Mouse (Mus musculus) CH12.LX (cell line): Measurements from ENCODE around the gene Neurl4. TPM values are rescaled to one million over a fixed set of nuclear protein-coding genes. Genes with fewer than 3 reads are reported as not detected.

Source experiments
- DNase-seq: peaks from one replicate; pipeline ENCODE4 v3.0.0-alpha.2; 2013; ENCODE audit errors: extremely low read depth
- H3K27ac ChIP-seq: 2 replicates; pipeline ENCODE4 v1.5.1; 2012; ENCODE audit warnings: low read depth, mild to moderate bottlenecking, control low read depth, moderate library complexity; ENCODE audit not compliant: insufficient read depth
- H3K27me3 ChIP-seq: replicated peaks from 2 replicates; pipeline ENCODE3; 2012; ENCODE audit warnings: inconsistent platforms
- H3K36me3 ChIP-seq, 2 experiments: replicated peaks in 1 of 2; 2 replicates each; pipeline versions ENCODE3 to v1.6.1; 2012; ENCODE audit warnings: inconsistent platforms in 1 of 2, low read length in 1 of 2, mild to moderate bottlenecking in 1 of 2, mixed read lengths in 1 of 2, moderate library complexity in 1 of 2; ENCODE audit not compliant: control insufficient read depth in 1 of 2, insufficient read depth in 1 of 2
- H3K4me1 ChIP-seq, 2 experiments: 2 replicates each; pipeline ENCODE4 v1.6.1; 2012; ENCODE audit warnings: inconsistent platforms in 1 of 2, moderate library complexity in 1 of 2; ENCODE audit not compliant: insufficient read depth in 2 of 2, control insufficient read depth in 1 of 2
- H3K4me2 ChIP-seq: 2 replicates; pipeline ENCODE4 v1.6.1; 2012; ENCODE audit warnings: low read depth, mild to moderate bottlenecking, control low read depth; ENCODE audit not compliant: poor library complexity, insufficient read depth, severe bottlenecking
- H3K4me3 ChIP-seq, 3 experiments: fragments of 150-350 bp in 1 of 3; sonication (generic) in 1 of 3; replicated peaks in 1 of 3; 2 replicates each; pipeline versions ENCODE3 to v1.5.1; 2011 to 2012; ENCODE audit warnings: low read depth in 2 of 3, low read length in 2 of 3, mild to moderate bottlenecking in 2 of 3, moderate library complexity in 2 of 3, control low read depth in 1 of 3, improper control_type of control experiment in 1 of 3, inconsistent platforms in 1 of 3, mixed read lengths in 1 of 3; ENCODE audit not compliant: poor library complexity in 1 of 3
- H3K79me2 ChIP-seq: replicated peaks from 2 replicates; pipeline ENCODE4 v1.6.1; 2012; ENCODE audit warnings: mild to moderate bottlenecking, moderate library complexity; ENCODE audit not compliant: control insufficient read depth, poor library complexity, insufficient read depth, severe bottlenecking; ENCODE audit errors: extremely low read depth
- H3K9ac ChIP-seq: 2 replicates; pipeline ENCODE4 v1.6.1; 2012; ENCODE audit warnings: low read depth, mild to moderate bottlenecking, control low read depth, moderate library complexity; ENCODE audit not compliant: insufficient read depth
- H3K9me3 ChIP-seq: replicated peaks from 2 replicates; pipeline ENCODE3; 2012; ENCODE audit warnings: low read length, inconsistent platforms, mixed read lengths
- CHD1 ChIP-seq: IDR thresholded peaks from 2 replicates; pipeline ENCODE4 v1.6.1; 2012; ENCODE audit warnings: low read depth, low read length, improper control_type of control experiment, inconsistent platforms
- CHD2 ChIP-seq: IDR thresholded peaks from 2 replicates; pipeline ENCODE4 v1.6.1; 2011; ENCODE audit warnings: low read length, improper control_type of control experiment
- CTCF ChIP-seq, 2 experiments: IDR thresholded peaks in 1 of 2; conservative IDR thresholded peaks in 1 of 2; 2 replicates each; pipeline ENCODE4 v1.5.1; 2011 to 2012; ENCODE audit warnings: low read depth in 2 of 2, low read length in 2 of 2, improper control_type of control experiment in 1 of 2, inconsistent platforms in 1 of 2, mild to moderate bottlenecking in 1 of 2, moderate library complexity in 1 of 2
- E2F4 ChIP-seq: IDR thresholded peaks from 2 replicates; pipeline ENCODE4 v1.6.1; 2011; ENCODE audit warnings: low read depth, low read length, improper control_type of control experiment; ENCODE audit not compliant: insufficient replicate concordance
- ELF1 ChIP-seq: IDR thresholded peaks from 2 replicates; pipeline ENCODE4 v1.6.1; 2014; ENCODE audit warnings: low read depth, mild to moderate bottlenecking, inconsistent platforms, low read length, improper control_type of control experiment
- HCFC1 ChIP-seq: IDR thresholded peaks from 2 replicates; pipeline ENCODE4 v1.6.1; 2012; ENCODE audit warnings: low read depth, mild to moderate bottlenecking, inconsistent platforms, low read length, improper control_type of control experiment
- IRF4 ChIP-seq: IDR thresholded peaks from 2 replicates; pipeline ENCODE4 v1.6.1; 2014; ENCODE audit warnings: low read depth, mild to moderate bottlenecking, inconsistent platforms, low read length, improper control_type of control experiment
- JUND ChIP-seq: conservative IDR thresholded peaks from 2 replicates; pipeline ENCODE4 v1.6.1; 2011; ENCODE audit warnings: low read depth, low read length, improper control_type of control experiment
- KAT2A ChIP-seq: IDR thresholded peaks from 2 replicates; pipeline ENCODE4 v1.6.1; 2012; ENCODE audit warnings: low read length, improper control_type of control experiment, inconsistent platforms; ENCODE audit not compliant: insufficient replicate concordance
- MAFK ChIP-seq: IDR thresholded peaks from 2 replicates; pipeline ENCODE4 v1.6.1; 2011; ENCODE audit warnings: low read length, improper control_type of control experiment; ENCODE audit not compliant: insufficient replicate concordance
- MAZ ChIP-seq: IDR thresholded peaks from 2 replicates; pipeline ENCODE4 v1.6.1; 2012; ENCODE audit warnings: low read depth, mild to moderate bottlenecking, inconsistent platforms, low read length, improper control_type of control experiment, moderate library complexity
- MYC ChIP-seq: IDR thresholded peaks from 2 replicates; pipeline ENCODE4 v1.6.1; 2011; ENCODE audit warnings: low read depth, mild to moderate bottlenecking, improper control_type of control experiment, low read length
- NELFE ChIP-seq: IDR thresholded peaks from 2 replicates; pipeline ENCODE4 v1.6.1; 2011; ENCODE audit warnings: low read depth, low read length, improper control_type of control experiment
- NRF1 ChIP-seq: IDR thresholded peaks from 2 replicates; pipeline ENCODE4 v1.6.1; 2014; ENCODE audit warnings: low read depth, mild to moderate bottlenecking, inconsistent platforms, low read length, improper control_type of control experiment, moderate library complexity
- PAX5 ChIP-seq: IDR thresholded peaks from 2 replicates; pipeline ENCODE4 v1.6.1; 2012; ENCODE audit warnings: low read length, inconsistent platforms, mixed read lengths
- POLR2A ChIP-seq: IDR thresholded peaks from 2 replicates; pipeline ENCODE4 v1.6.1; 2011; ENCODE audit warnings: low read depth, mild to moderate bottlenecking, improper control_type of control experiment, low read length
- POLR2AphosphoS2 ChIP-seq: IDR thresholded peaks from 2 replicates; pipeline ENCODE4 v1.6.1; 2011; ENCODE audit warnings: low read depth, low read length, improper control_type of control experiment
- SIN3A ChIP-seq: IDR thresholded peaks from 2 replicates; pipeline ENCODE4 v1.6.1; 2012; ENCODE audit warnings: low read length, improper control_type of control experiment, inconsistent platforms
- SMC3 ChIP-seq: IDR thresholded peaks from 2 replicates; pipeline ENCODE4 v1.6.1; 2011; ENCODE audit warnings: low read depth, low read length, improper control_type of control experiment
- TBP ChIP-seq: conservative IDR thresholded peaks from 2 replicates; pipeline ENCODE4 v1.6.1; 2011; ENCODE audit warnings: low read depth, low read length, improper control_type of control experiment
- TCF12 ChIP-seq: IDR thresholded peaks from 2 replicates; pipeline ENCODE4 v1.6.1; 2014; ENCODE audit warnings: low read depth, mild to moderate bottlenecking, inconsistent platforms, low read length, improper control_type of control experiment
- USF2 ChIP-seq: conservative IDR thresholded peaks from 2 replicates; pipeline ENCODE4 v1.6.1; 2011; ENCODE audit warnings: low read depth, low read length, improper control_type of control experiment
- ZKSCAN1 ChIP-seq: IDR thresholded peaks from 2 replicates; pipeline ENCODE4 v1.6.1; 2012; ENCODE audit warnings: low read depth, inconsistent platforms, low read length, improper control_type of control experiment, borderline replicate concordance
- ZMIZ1 ChIP-seq: IDR thresholded peaks from 2 replicates; pipeline ENCODE4 v1.6.1; 2012; ENCODE audit warnings: low read depth, mild to moderate bottlenecking, inconsistent platforms, low read length, improper control_type of control experiment
- ZNF384 ChIP-seq: IDR thresholded peaks from 2 replicates; pipeline ENCODE4 v1.6.1; 2012; ENCODE audit warnings: low read depth, low read length, improper control_type of control experiment, inconsistent platforms
- dilution Hi-C: fragments of 300-500 bp; cut with MboI; formaldehyde crosslinking; loops from 2 replicates; pipeline ENCODE4 v1.14.3; 2020; ENCODE audit warnings: low sequenced_read_pairs; ENCODE audit not compliant: extremely low pct_unique_long_range_greater_than_20kb, extremely low pct_ligation_motif_present
- in situ Hi-C: fragments of 300-500 bp; cut with MboI; formaldehyde crosslinking; loops from 3 replicates; pipeline ENCODE4 v1.14.3; 2019; ENCODE audit warnings: low sequenced_read_pairs, low pct_ligation_motif_present, low pct_unique_long_range_greater_than_20kb, mixed read lengths
- polyA plus RNA-seq: library from polyadenylated mRNA; unstranded; fragments of >175 nt; gene quantifications from 2 replicates; pipeline ENCODE4 v1.2.1, GENCODE M21; 2012; ENCODE audit warnings: low read depth; ENCODE audit not compliant: insufficient read length
- total RNA-seq, 2 experiments: library from RNA; depleted of rRNA; stranded (reverse); fragments of 300-350 nt in 1 of 2; fragments of >200 nt in 1 of 2; gene quantifications; 2 replicates each; pipeline ENCODE4 v1.2.3; 2012 to 2014

The Neurl4 gene
- total and polyA plus RNA-seq, 3 experiments = 21.4 to 51.0 (median 40.1) TPM

DNA sequence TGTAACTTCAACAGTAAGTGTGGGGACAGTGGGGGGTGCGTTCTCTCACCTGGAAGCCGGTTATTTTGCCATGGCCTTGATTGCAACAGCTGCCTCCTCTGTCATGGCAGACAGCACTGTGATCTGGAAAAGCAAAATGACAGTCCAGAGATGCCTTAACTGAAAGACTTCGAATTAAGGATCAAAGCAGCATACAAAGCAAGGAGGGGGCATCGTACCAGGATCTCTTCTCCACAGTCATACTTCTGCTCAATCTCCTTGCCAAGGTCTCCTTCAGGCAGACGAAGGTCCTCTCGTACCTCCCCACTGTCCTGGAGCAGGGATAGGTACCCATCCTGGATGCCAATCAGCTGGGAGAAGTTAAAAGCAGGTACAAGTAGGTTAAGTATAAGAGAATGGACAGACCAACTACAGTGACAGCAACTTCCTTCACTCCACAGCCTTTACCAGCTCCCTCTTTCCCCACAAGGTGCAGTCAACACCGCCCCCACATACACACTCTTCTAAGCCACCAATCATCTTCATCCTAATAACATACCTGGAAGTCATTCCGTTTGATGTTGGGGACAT is 16.6 kb downstream of the Neurl4 start:
- in situ Hi-C loops = loop anchor here (5.0 kb wide), 1 partner anchor 35 kb away; the partner anchor contains the start of gene Kctd11
- H3K27ac ChIP-seq = no peak overlapping the region
- no peak overlapping the region for H3K4me2 ChIP-seq
- DNase-seq = no peak
- no peaks in the 10 kb centered on the region for H3K9me3 ChIP-seq
- H3K36me3 ChIP-seq = peaks cover 51 to 63% of the 10 kb centered on the region in 2 experiments
- H3K79me2 ChIP-seq = peaks cover 51% of the 10 kb centered on the region
- peaks cover 21 to 60% of the 10 kb centered on the region in 2 experiments for H3K4me1 ChIP-seq
- H3K9ac ChIP-seq = no peak overlapping the region
- dilution Hi-C loops = no loop called here
- no peaks in the 10 kb centered on the region for H3K27me3 ChIP-seq
- TF ChIP-seq JUND (no peak), SIN3A (no peak), TBP (no peak), POLR2A (peak; percentile 53), NELFE (no peak), PAX5 (no peak), HCFC1 (no peak), ZKSCAN1 (no peak), CHD2 (no peak)
- H3K4me3 ChIP-seq = no peak overlapping the region

DNA sequence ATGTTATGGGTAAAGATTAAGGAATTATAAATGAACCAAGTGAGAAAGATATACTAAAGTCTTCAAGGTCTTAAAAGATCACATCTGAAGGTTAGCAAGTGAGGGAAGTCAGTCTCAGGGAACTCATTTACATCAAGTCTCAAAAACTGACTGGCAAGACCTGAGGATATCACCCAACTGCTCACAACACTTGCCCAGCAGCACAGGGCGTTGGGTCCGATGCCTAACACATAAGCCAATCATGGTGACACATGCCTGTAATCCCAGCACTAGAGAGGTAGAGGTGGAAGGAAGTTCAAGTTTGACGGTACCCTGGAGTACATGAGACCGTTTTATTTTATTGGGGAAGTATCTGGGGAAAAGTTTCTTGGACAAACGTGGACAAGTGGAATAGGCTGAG is 17.2 kb downstream of the Neurl4 start:
- Histone ChIP-seq H3K9ac (no peak overlapping the region), H3K4me2 (no peak overlapping the region; the same call in 1 of the 2 replicates), H3K79me2 (peaks cover 51% of the 10 kb centered on the region), H3K9me3 (no peaks in the 10 kb centered on the region), H3K27me3 (no peaks in the 10 kb centered on the region), H3K4me3 (peak overlapping the region in 1 of 3 experiments; percentile 8), H3K4me1 (peaks cover 19 to 60% of the 10 kb centered on the region in 2 experiments), H3K36me3 (peaks cover 45 to 57% of the 10 kb centered on the region in 2 experiments), H3K27ac (no peak overlapping the region)
- dilution Hi-C loops = no loop called here
- in situ Hi-C loops = loop anchor here (5.0 kb wide), 1 partner anchor 36 kb away; the partner anchor contains the start of gene Kctd11
- TF ChIP-seq CTCF (conservative IDR thresholded peaks at IDR 0.05 in 1 of 2, IDR thresholded peaks at IDR 0.05 in 1 of 2; ENCODE audit: low read depth in 2 of 2, low read length in 2 of 2) (no peak), ZMIZ1 (0 out of 2 replicates have a peak, but pooled peaks have one; percentile 49), POLR2AphosphoS2 (0 out of 2 replicates have a peak, but pooled peaks have one; percentile 27)
- no peak for DNase-seq

DNA sequence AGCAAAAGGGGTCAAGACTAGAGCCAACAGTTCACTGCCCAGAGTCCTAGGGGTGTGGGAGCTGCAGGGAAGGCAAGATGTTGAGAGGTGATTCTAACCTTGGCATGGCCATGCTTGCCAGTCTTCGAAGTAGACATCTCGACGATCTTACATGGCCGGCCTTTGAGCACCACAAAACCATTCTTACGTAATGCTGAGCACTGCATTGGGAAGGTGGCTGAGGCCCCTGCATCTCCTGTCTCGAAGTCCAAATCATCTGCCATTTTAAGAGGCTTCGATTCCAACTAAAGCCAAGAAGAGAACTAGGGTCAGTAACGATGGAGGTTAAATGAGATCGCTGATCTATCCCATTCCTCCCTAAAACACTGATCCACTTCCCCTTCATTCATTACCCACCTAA is 18.2 kb downstream of the Neurl4 start:
- peak overlapping the region; percentile 67 for H3K4me2 ChIP-seq
- peaks cover 17 to 62% of the 10 kb centered on the region in 2 experiments for H3K4me1 ChIP-seq
- H3K9me3 ChIP-seq = no peaks in the 10 kb centered on the region
- peaks cover 51% of the 10 kb centered on the region for H3K79me2 ChIP-seq
- TF ChIP-seq ZMIZ1 = no peak
- TF ChIP-seq KAT2A = no peak
- TF ChIP-seq ELF1 = no peak
- TF ChIP-seq MYC = no peak
- no peak for TF ChIP-seq SMC3
- TF ChIP-seq USF2 = no peak
- TF ChIP-seq MAZ = no peak
- TF ChIP-seq CHD2 = no peak
- TF ChIP-seq TCF12 = no peak
- TF ChIP-seq CHD1 = no peak
- TF ChIP-seq IRF4 = no peak
- no peak for TF ChIP-seq CTCF (conservative IDR thresholded peaks at IDR 0.05 in 1 of 2, IDR thresholded peaks at IDR 0.05 in 1 of 2; ENCODE audit: low read depth in 2 of 2, low read length in 2 of 2)
- TF ChIP-seq MAFK = no peak
- no peak for TF ChIP-seq ZNF384
- no peak for TF ChIP-seq NRF1
- no peak for TF ChIP-seq PAX5
- no peak for TF ChIP-seq E2F4
- TF ChIP-seq, all 38 proteins: peak for 0
- H3K9ac ChIP-seq = peak overlapping the region; percentile 53
- in situ Hi-C loops (loop anchor here (5.0 kb wide), 1 partner anchor 37 kb away; the partner anchor contains the start of gene Kctd11), dilution Hi-C loops (no loop called here)
- peaks cover 42 to 54% of the 10 kb centered on the region in 2 experiments for H3K36me3 ChIP-seq
- peak overlapping the region; percentile 17; the same call in 1 of the 2 replicates for H3K27ac ChIP-seq
- no peaks in the 10 kb centered on the region for H3K27me3 ChIP-seq
- peak overlapping the region; percentile 90 to 99 (median 95) for H3K4me3 ChIP-seq
- no peak for DNase-seq
